Mouse (Mus musculus): Measurements from ENCODE around the gene Cacna1a. TPM values are rescaled to one million over a fixed set of nuclear protein-coding genes. Genes with fewer than 3 reads are reported as not detected.

Cacna1a gene
- polyA plus RNA-seq, 1 experiment from 2014 or later = 4.5 TPM

DNA sequence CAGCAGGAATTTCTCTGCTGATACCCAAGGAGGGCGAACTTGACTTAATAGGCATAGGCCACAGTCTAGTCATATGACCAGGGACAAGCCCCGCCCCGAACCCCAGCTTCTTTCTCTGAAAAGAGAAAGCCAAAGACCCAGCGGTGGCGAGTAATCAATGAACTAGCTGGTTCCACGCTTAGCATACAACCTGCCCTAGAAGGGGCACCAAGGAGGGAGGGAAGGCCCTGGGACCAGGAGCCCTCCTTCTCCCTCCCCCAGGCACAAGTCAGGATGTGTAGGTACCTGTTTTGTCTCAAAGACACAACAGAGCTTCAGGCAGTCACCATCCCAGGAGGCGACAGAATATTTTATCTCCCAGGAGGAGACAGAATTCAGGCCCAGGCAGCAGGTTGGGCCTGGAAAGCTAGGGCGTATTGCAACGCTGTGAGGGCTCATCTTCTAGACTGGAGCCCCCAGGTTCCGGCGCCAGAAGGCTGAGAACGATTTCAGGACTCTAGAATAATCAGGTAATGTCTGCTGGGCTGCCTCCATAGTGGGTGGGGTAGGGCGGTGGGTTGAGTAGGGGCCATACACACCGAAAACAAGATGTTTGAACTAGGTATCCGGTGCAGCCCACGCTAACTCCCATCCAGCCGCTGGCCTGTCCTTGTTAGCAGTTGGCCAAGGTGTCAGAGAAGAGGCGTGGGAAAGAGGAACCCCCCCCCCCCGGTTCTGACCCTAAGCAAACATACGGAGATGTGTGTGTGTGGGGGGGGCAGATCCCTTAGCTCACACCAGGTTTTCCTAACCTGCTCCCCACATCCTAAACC, 298.2 kb downstream of the Cacna1a start, which contains the start of gene Trmt1:
TSS of gene Trmt1 (plus strand) at position 117 of the 812 bp plus-strand sequence.
- H3K4me3 ChIP-seq (ENCODE audit: low read depth, low read length) = peak within 1 kb of the TSS; percentile 100
- ATAC-seq (ENCODE audit: low read depth) = no peak
- H3K27me3 ChIP-seq (replicated peaks; ENCODE audit: control insufficient read depth, insufficient read depth, low read length) = no peaks in the 10 kb centered on the region
- H3K9ac ChIP-seq (ENCODE audit: low read depth, low read length) = peak within 1 kb of the TSS; percentile 99
- WGBS = 11% methylated on average over 16 of the region's 20 CpGs
- H3K27ac ChIP-seq (replicated peaks; ENCODE audit: low read depth, low read length) = peak within 1 kb of the TSS; percentile 95
- peaks cover 27% of the 10 kb centered on the region; the same call in 1 of the 2 replicates for H3K36me3 ChIP-seq (ENCODE audit: control insufficient read depth, insufficient read depth, low read length)
- no peak for DNase-seq (ENCODE audit: low spot score)
- H3K4me2 ChIP-seq (ENCODE audit: low read depth, low read length) = peak within 1 kb of the TSS; percentile 93
- H3K4me1 ChIP-seq (ENCODE audit: control insufficient read depth, insufficient read depth, low read length) = peaks cover 26% of the 10 kb centered on the region
- H3K9me3 ChIP-seq (ENCODE audit: control insufficient read depth, low read length) = no peaks in the 10 kb centered on the region

GRCm38 (mm10) chr8:84687003-84687704, 298.9 kb downstream of the Cacna1a start:
- H3K4me2 ChIP-seq (ENCODE audit: low read depth, low read length) = peak overlapping the region; percentile 93
- H3K4me1 ChIP-seq (ENCODE audit: control insufficient read depth, insufficient read depth, low read length) = peaks cover 26% of the 10 kb centered on the region
- 2% methylated on average over 21 of the region's 62 CpGs for WGBS
- no peaks in the 10 kb centered on the region for H3K9me3 ChIP-seq (ENCODE audit: control insufficient read depth, low read length)
- ATAC-seq (ENCODE audit: low read depth) (peak; percentile 13), DNase-seq (ENCODE audit: low spot score) (peak; percentile 63)
- H3K27ac ChIP-seq (replicated peaks; ENCODE audit: low read depth, low read length) = peak overlapping the region; percentile 95
- H3K4me3 ChIP-seq (ENCODE audit: low read depth, low read length) = peak overlapping the region; percentile 100
- peaks cover 30% of the 10 kb centered on the region; the same call in 1 of the 2 replicates for H3K36me3 ChIP-seq (ENCODE audit: control insufficient read depth, insufficient read depth, low read length)
- H3K9ac ChIP-seq (ENCODE audit: low read depth, low read length) = peak overlapping the region; percentile 99
- no peaks in the 10 kb centered on the region for H3K27me3 ChIP-seq (replicated peaks; ENCODE audit: control insufficient read depth, insufficient read depth, low read length)

- WGBS = 1% methylated on average over 27 of the region's 37 CpGs
- Histone ChIP-seq H3K4me3 (ENCODE audit: low read depth, low read length) (peak within 1 kb of the TSS; percentile 100), H3K9me3 (ENCODE audit: control insufficient read depth, low read length) (no peaks in the 10 kb centered on the region), H3K9ac (ENCODE audit: low read depth, low read length) (peak within 1 kb of the TSS; percentile 99), H3K27me3 (replicated peaks; ENCODE audit: control insufficient read depth, insufficient read depth, low read length) (no peaks in the 10 kb centered on the region), H3K4me2 (ENCODE audit: low read depth, low read length) (peak within 1 kb of the TSS; percentile 93), H3K27ac (replicated peaks; ENCODE audit: low read depth, low read length) (peak within 1 kb of the TSS; percentile 95), H3K4me1 (ENCODE audit: control insufficient read depth, insufficient read depth, low read length) (peaks cover 26% of the 10 kb centered on the region), H3K36me3 (ENCODE audit: control insufficient read depth, insufficient read depth, low read length) (peaks cover 30% of the 10 kb centered on the region; the same call in 1 of the 2 replicates)
- peak; percentile 86 for ATAC-seq (ENCODE audit: low read depth)
- DNase-seq (ENCODE audit: low spot score) = peak; percentile 96
These were observed 299.5 kb downstream of the Cacna1a start, which contains the start of gene Nacc1 for GRCm38 (mm10) chr8:84687705-84688100. Nacc1 (minus strand) TSS chr8:84687862.

DNA sequence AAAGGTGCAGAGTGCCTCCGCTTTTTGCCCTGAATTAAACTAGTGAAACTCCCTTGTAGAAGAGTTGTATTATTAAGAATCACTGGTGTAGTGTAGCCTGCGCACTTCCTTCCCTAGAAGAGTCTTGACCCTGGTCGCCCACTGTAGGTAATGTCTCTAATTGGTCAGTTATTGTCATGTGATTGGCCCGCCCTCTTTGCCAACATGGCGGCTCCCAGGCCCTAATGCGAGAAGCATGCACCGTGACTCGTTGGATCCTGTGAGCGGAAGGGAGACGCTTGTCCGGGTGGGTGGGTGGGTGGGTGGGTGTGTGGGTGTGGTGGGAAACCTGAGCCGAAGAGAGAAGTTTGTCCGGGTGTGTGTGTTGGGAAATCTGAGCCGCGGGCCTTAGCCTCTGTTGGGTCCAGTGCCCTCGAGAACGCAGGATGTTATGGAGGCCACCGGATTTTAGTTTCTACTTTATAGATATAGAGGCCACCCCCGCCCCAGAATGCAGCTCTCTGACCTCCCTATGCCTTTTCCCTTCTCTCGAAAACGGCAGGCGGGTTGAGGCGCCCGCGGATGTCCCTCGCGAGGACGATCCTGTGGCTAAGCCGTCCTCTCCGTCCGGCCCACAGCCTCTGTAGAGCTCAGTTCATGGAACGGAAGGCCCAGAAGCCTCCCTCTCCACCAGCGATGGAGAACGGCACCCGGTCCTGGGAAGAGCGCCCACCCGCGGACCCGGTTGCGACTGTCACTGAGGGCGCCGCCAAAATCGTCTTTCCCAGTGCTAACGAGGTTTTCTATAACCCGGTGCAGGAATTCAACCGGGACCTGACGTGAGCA, 301.1 kb downstream of the Cacna1a start:
- WGBS = under 1% methylated on average over 44 of the region's 47 CpGs
- Histone ChIP-seq H3K4me1 (ENCODE audit: control insufficient read depth, insufficient read depth, low read length) (peaks cover 26% of the 10 kb centered on the region), H3K4me3 (ENCODE audit: low read depth, low read length) (peak overlapping the region; percentile 85), H3K4me2 (ENCODE audit: low read depth, low read length) (peak overlapping the region; percentile 79), H3K27me3 (replicated peaks; ENCODE audit: control insufficient read depth, insufficient read depth, low read length) (no peaks in the 10 kb centered on the region), H3K9me3 (ENCODE audit: control insufficient read depth, low read length) (no peaks in the 10 kb centered on the region), H3K36me3 (ENCODE audit: control insufficient read depth, insufficient read depth, low read length) (peaks cover 33% of the 10 kb centered on the region), H3K27ac (replicated peaks; ENCODE audit: low read depth, low read length) (peak overlapping the region; percentile 70), H3K9ac (ENCODE audit: low read depth, low read length) (peak overlapping the region; percentile 88)
- ATAC-seq (ENCODE audit: low read depth) (peak; percentile 88), DNase-seq (ENCODE audit: low spot score) (peak; percentile 96)

Other genes starting within 250 kb of the Cacna1a start
- 20.2 and 21.3 TPM in 2 replicates for gene Cc2d1a, start 240.5 kb upstream of the Cacna1a start, polyA plus RNA-seq (2014; fragmentation: Nextera tagmentation; extraction: Ambion mirVana)
- gene 4930432K21Rik, start 240.4 kb upstream of the Cacna1a start, polyA plus RNA-seq (2014; fragmentation: Nextera tagmentation; extraction: Ambion mirVana) = 0.77 and 1.0 TPM in 2 replicates
- 3.0 and 4.5 TPM in 2 replicates for gene Nanos3, start 203.2 kb upstream of the Cacna1a start, polyA plus RNA-seq (2014; fragmentation: Nextera tagmentation; extraction: Ambion mirVana)
- gene Zswim4, start 151.4 kb upstream of the Cacna1a start, polyA plus RNA-seq (2014; fragmentation: Nextera tagmentation; extraction: Ambion mirVana) = 11.0 and 12.4 TPM in 2 replicates
- 371 and 387 TPM in 2 replicates for gene D8Ertd738e, start 138.7 kb upstream of the Cacna1a start, polyA plus RNA-seq (2014; fragmentation: Nextera tagmentation; extraction: Ambion mirVana)
- gene Mri1, start 131.1 kb upstream of the Cacna1a start, polyA plus RNA-seq (2014; fragmentation: Nextera tagmentation; extraction: Ambion mirVana) = 50.3 and 56.7 TPM in 2 replicates
- 18.4 and 19.6 TPM in 2 replicates for gene Ccdc130, start 118.1 kb upstream of the Cacna1a start, polyA plus RNA-seq (2014; fragmentation: Nextera tagmentation; extraction: Ambion mirVana)